Mouse (Mus musculus): ENCODE results near the gene Ndrg3. TPM values are rescaled to one million over a fixed set of nuclear protein-coding genes. Genes with fewer than 3 reads are reported as not detected.
"Not testable (repeated sequence)": the region's sequence is repeated elsewhere in the genome, so short reads cannot be mapped to it uniquely, and the experiment has no call there.

Ndrg3 gene
- polyA plus RNA-seq, 1 experiment = 29.1 TPM

GRCm38 (mm10) chr2:156892821-156893220 lies 99.0 kb downstream of the Ndrg3 start:
- TF ChIP-seq MAX (IDR thresholded peaks at IDR 0.05) (no peak), CTCF (IDR thresholded peaks at IDR 0.05; ENCODE audit: control insufficient read depth, insufficient read depth, insufficient read length) (no peak), MYOG (IDR thresholded peaks at IDR 0.05; ENCODE audit: control insufficient read depth, extremely low read depth, insufficient read length) (no peak), USF1 (IDR thresholded peaks at IDR 0.05; ENCODE audit: low read depth) (no peak), CEBPB (IDR thresholded peaks at IDR 0.05; ENCODE audit: low read depth) (no peak), MYOD1 (IDR thresholded peaks at IDR 0.05; ENCODE audit: control insufficient read depth, insufficient read length, low read depth) (no peak), FOSL1 (IDR thresholded peaks at IDR 0.05; ENCODE audit: insufficient read depth, low read length, poor library complexity, severe bottlenecking) (no peak)
- no peak overlapping the region for H3ac ChIP-seq (ENCODE audit: control insufficient read depth, insufficient read length, low read depth)

DNA sequence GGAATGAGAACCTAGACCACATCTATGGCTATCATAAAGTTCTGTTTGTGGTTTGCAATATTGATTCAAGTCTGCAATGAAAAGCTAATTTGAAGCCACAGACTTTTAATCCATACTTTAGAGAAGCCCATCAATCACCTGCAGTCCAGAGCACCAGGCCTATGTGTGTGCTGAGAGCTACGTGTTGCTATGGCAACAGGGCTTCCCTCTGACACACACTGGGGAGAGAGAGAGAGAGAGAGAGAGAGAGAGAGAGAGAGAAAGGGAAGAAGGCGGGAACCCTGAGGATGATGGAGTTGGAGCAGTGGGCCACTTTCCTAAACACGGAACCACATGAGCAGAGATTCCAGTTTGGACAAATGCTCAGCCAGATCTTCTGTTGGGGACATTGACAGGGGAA lies 99.6 kb downstream of the Ndrg3 start:
- Histone ChIP-seq H3K79me3 (ENCODE audit: low read depth) (no peaks in the 10 kb centered on the region), H3K36me3 (ENCODE audit: control insufficient read depth, insufficient read depth) (no peaks in the 10 kb centered on the region), H3ac (ENCODE audit: control insufficient read depth, insufficient read length, low read depth) (no peak overlapping the region), H3K27me3 (ENCODE audit: control insufficient read depth, insufficient read depth, insufficient read length) (no peaks in the 10 kb centered on the region), H3K79me2 (ENCODE audit: control insufficient read depth, insufficient read depth) (no peaks in the 10 kb centered on the region), H3K4me3 (ENCODE audit: insufficient read depth, poor library complexity, severe bottlenecking) (no peak overlapping the region)
- no peak for TF ChIP-seq MAX (IDR thresholded peaks at IDR 0.05)
- TF ChIP-seq FOSL1 (IDR thresholded peaks at IDR 0.05; ENCODE audit: insufficient read depth, low read length, poor library complexity, severe bottlenecking) = no peak
- no peak for TF ChIP-seq CTCF (IDR thresholded peaks at IDR 0.05; ENCODE audit: control insufficient read depth, insufficient read depth, insufficient read length)
- no peak for TF ChIP-seq MYOD1 (IDR thresholded peaks at IDR 0.05; ENCODE audit: control insufficient read depth, insufficient read length, low read depth)
- TF ChIP-seq MYOG (IDR thresholded peaks at IDR 0.05; ENCODE audit: control insufficient read depth, extremely low read depth, insufficient read length) = no peak
- no peak for TF ChIP-seq CEBPB (IDR thresholded peaks at IDR 0.05; ENCODE audit: low read depth)
- TF ChIP-seq USF1 (IDR thresholded peaks at IDR 0.05; ENCODE audit: low read depth) = no peak

More at GRCm38 (mm10) chr2:156892821-156893220, 99.0 kb downstream of the Ndrg3 start:
- Histone ChIP-seq H3K27me3 (ENCODE audit: control insufficient read depth, insufficient read depth, insufficient read length) (no peaks in the 10 kb centered on the region), H3K79me3 (ENCODE audit: low read depth) (no peaks in the 10 kb centered on the region), H3K79me2 (ENCODE audit: control insufficient read depth, insufficient read depth) (no peaks in the 10 kb centered on the region), H3K36me3 (ENCODE audit: control insufficient read depth, insufficient read depth) (no peaks in the 10 kb centered on the region), H3K4me3 (ENCODE audit: insufficient read depth, poor library complexity, severe bottlenecking) (no peak overlapping the region)

DNA sequence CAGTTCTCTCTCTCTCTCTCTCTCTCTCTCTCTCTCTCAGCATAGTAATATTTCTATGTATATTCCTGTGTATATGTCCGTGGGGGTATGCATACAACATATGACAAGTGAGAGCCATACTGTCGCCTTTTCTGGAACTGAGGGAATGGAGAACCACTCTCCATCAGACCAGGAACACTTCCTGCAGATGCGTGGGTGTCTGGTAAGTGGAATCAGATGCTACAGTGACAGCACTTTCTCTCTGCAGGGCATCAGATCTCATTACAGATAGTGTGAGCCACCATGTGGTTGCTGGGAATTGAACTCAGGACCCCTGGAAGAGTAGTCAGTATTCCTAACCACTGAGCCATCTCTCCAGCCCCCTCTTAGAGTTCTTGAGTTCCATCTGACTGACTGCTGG lies 103.4 kb downstream of the Ndrg3 start:
- no peaks in the 10 kb centered on the region for H3K79me3 ChIP-seq (ENCODE audit: low read depth)
- no peak overlapping the region for H3ac ChIP-seq (ENCODE audit: control insufficient read depth, insufficient read length, low read depth)

GRCm38 (mm10) chr2:156887017-156887416 lies 104.8 kb downstream of the Ndrg3 start, which contains the start of gene Sla2:
TSS of gene Sla2 (minus strand) at chr2:156887192.
- no peaks in the 10 kb centered on the region for H3K79me3 ChIP-seq (ENCODE audit: low read depth)
- no peaks in the 10 kb centered on the region for H3K27me3 ChIP-seq (ENCODE audit: control insufficient read depth, insufficient read depth, insufficient read length)
- no peaks in the 10 kb centered on the region for H3K79me2 ChIP-seq (ENCODE audit: control insufficient read depth, insufficient read depth)
- no peak for TF ChIP-seq USF1 (IDR thresholded peaks at IDR 0.05; ENCODE audit: low read depth)
- no peak for TF ChIP-seq FOSL1 (IDR thresholded peaks at IDR 0.05; ENCODE audit: insufficient read depth, low read length, poor library complexity, severe bottlenecking)
- no peak for TF ChIP-seq MYOD1 (IDR thresholded peaks at IDR 0.05; ENCODE audit: control insufficient read depth, insufficient read length, low read depth)
- no peak for TF ChIP-seq MAX (IDR thresholded peaks at IDR 0.05)
- no peak for TF ChIP-seq CEBPB (IDR thresholded peaks at IDR 0.05; ENCODE audit: low read depth)
- TF ChIP-seq CTCF (IDR thresholded peaks at IDR 0.05; ENCODE audit: control insufficient read depth, insufficient read depth, insufficient read length) = no peak
- TF ChIP-seq MYOG (IDR thresholded peaks at IDR 0.05; ENCODE audit: control insufficient read depth, extremely low read depth, insufficient read length) = no peak
- no peaks in the 10 kb centered on the region for H3K36me3 ChIP-seq (ENCODE audit: control insufficient read depth, insufficient read depth)
- H3K4me3 ChIP-seq (ENCODE audit: insufficient read depth, poor library complexity, severe bottlenecking) = no peak within 1 kb of the TSS
- H3ac ChIP-seq (ENCODE audit: control insufficient read depth, insufficient read length, low read depth) = no peak within 1 kb of the TSS

More for the DNA sequence above, 103.4 kb downstream of the Ndrg3 start:
- Histone ChIP-seq H3K27me3 (ENCODE audit: control insufficient read depth, insufficient read depth, insufficient read length) (no peaks in the 10 kb centered on the region), H3K79me2 (ENCODE audit: control insufficient read depth, insufficient read depth) (no peaks in the 10 kb centered on the region), H3K4me3 (ENCODE audit: insufficient read depth, poor library complexity, severe bottlenecking) (no peak overlapping the region), H3K36me3 (ENCODE audit: control insufficient read depth, insufficient read depth) (no peaks in the 10 kb centered on the region)
- TF ChIP-seq MAX (IDR thresholded peaks at IDR 0.05) (no peak), CTCF (IDR thresholded peaks at IDR 0.05; ENCODE audit: control insufficient read depth, insufficient read depth, insufficient read length) (no peak), MYOG (IDR thresholded peaks at IDR 0.05; ENCODE audit: control insufficient read depth, extremely low read depth, insufficient read length) (no peak), FOSL1 (IDR thresholded peaks at IDR 0.05; ENCODE audit: insufficient read depth, low read length, poor library complexity, severe bottlenecking) (no peak), CEBPB (IDR thresholded peaks at IDR 0.05; ENCODE audit: low read depth) (no peak), USF1 (IDR thresholded peaks at IDR 0.05; ENCODE audit: low read depth) (no peak), MYOD1 (IDR thresholded peaks at IDR 0.05; ENCODE audit: control insufficient read depth, insufficient read length, low read depth) (no peak)

GRCm38 (mm10) chr2:156886084-156886631 lies 105.7 kb downstream of the Ndrg3 start:
- no peaks in the 10 kb centered on the region for H3K79me3 ChIP-seq (ENCODE audit: low read depth)
- no peaks in the 10 kb centered on the region for H3K36me3 ChIP-seq (ENCODE audit: control insufficient read depth, insufficient read depth)
- no peak overlapping the region for H3ac ChIP-seq (ENCODE audit: control insufficient read depth, insufficient read length, low read depth)
- no peak overlapping the region for H3K4me3 ChIP-seq (ENCODE audit: insufficient read depth, poor library complexity, severe bottlenecking)
- TF ChIP-seq MAX (IDR thresholded peaks at IDR 0.05) (no peak), MYOG (IDR thresholded peaks at IDR 0.05; ENCODE audit: control insufficient read depth, extremely low read depth, insufficient read length) (no peak), CTCF (IDR thresholded peaks at IDR 0.05; ENCODE audit: control insufficient read depth, insufficient read depth, insufficient read length) (no peak), CEBPB (IDR thresholded peaks at IDR 0.05; ENCODE audit: low read depth) (no peak), USF1 (IDR thresholded peaks at IDR 0.05; ENCODE audit: low read depth) (no peak), MYOD1 (IDR thresholded peaks at IDR 0.05; ENCODE audit: control insufficient read depth, insufficient read length, low read depth) (no peak), FOSL1 (IDR thresholded peaks at IDR 0.05; ENCODE audit: insufficient read depth, low read length, poor library complexity, severe bottlenecking) (no peak)
- no peaks in the 10 kb centered on the region for H3K27me3 ChIP-seq (ENCODE audit: control insufficient read depth, insufficient read depth, insufficient read length)
- H3K79me2 ChIP-seq (ENCODE audit: control insufficient read depth, insufficient read depth) = no peaks in the 10 kb centered on the region

DNA sequence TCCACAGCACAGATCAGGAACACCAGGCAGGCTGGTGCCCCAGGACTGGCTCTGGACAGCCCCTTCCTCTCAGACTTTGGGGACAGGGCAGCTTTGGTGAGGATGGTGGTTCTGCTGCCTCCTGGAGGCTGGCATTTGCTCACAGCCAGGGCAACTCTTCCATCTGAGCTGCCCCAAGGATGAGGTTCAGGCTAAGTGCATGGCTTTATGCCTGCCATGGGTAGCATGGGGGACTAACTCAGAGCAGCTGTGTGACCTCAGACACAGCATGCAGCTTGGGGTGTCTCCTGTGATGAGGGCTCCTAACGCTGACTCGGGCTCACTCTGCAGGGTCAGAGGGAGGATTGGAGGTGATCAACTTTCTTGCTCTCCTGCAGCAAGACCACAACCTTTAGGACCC lies 106.2 kb downstream of the Ndrg3 start:
- H3K36me3 ChIP-seq (ENCODE audit: control insufficient read depth, insufficient read depth); H3K4me3 ChIP-seq (ENCODE audit: insufficient read depth, poor library complexity, severe bottlenecking): not testable (repeated sequence)

More for the DNA sequence above, 106.2 kb downstream of the Ndrg3 start:
- H3K79me3 ChIP-seq (ENCODE audit: low read depth); H3K79me2 ChIP-seq (ENCODE audit: control insufficient read depth, insufficient read depth); H3ac ChIP-seq (ENCODE audit: control insufficient read depth, insufficient read length, low read depth); H3K27me3 ChIP-seq (ENCODE audit: control insufficient read depth, insufficient read depth, insufficient read length): not testable (repeated sequence)
